Mouse (Mus musculus) forebrain, embryonic 15.5 days (tissue): Measurements from ENCODE around the gene Xrcc3. TPM values are rescaled to one million over a fixed set of nuclear protein-coding genes. Genes with fewer than 3 reads are reported as not detected.

ENCODE experiments used
- ATAC-seq: fragments of 200-750 bp; cut with Nextera tagmentation; replicated peaks from 2 replicates; pipeline ENCODE4 v1.8.0; 2017; ENCODE audit warnings: mild to moderate bottlenecking, moderate TSS enrichment, moderate library complexity
- H3K27ac ChIP-seq: fragments of 300-500 bp; sonication (generic); replicated peaks from 2 replicates; pipeline ENCODE4 v1.5.1; 2015; ENCODE audit warnings: mild to moderate bottlenecking, inconsistent platforms
- H3K27me3 ChIP-seq: fragments of 300-500 bp; sonication (generic); 2 replicates; pipeline ENCODE4 v1.6.1; 2015; ENCODE audit warnings: inconsistent platforms
- H3K36me3 ChIP-seq: fragments of 300-500 bp; sonication (generic); 2 replicates; pipeline ENCODE4 v1.6.1; 2015; ENCODE audit warnings: mild to moderate bottlenecking, inconsistent platforms
- H3K4me1 ChIP-seq: fragments of 300-500 bp; sonication (generic); 2 replicates; pipeline ENCODE4 v1.6.1; 2015; ENCODE audit warnings: inconsistent platforms
- H3K4me2 ChIP-seq: fragments of 300-500 bp; sonication (generic); replicated peaks from 2 replicates; pipeline ENCODE4 v1.6.1; 2015; ENCODE audit warnings: mild to moderate bottlenecking, inconsistent platforms
- H3K4me3 ChIP-seq: fragments of 300-500 bp; sonication (generic); 2 replicates; pipeline ENCODE4 v1.5.1; 2015; ENCODE audit warnings: mild to moderate bottlenecking, inconsistent platforms
- H3K9ac ChIP-seq: fragments of 300-500 bp; sonication (generic); replicated peaks from 2 replicates; pipeline ENCODE4 v1.6.1; 2015; ENCODE audit warnings: mild to moderate bottlenecking, inconsistent platforms
- H3K9me3 ChIP-seq: fragments of 300-500 bp; sonication (generic); 2 replicates; pipeline ENCODE4 v1.6.1; 2016; ENCODE audit warnings: inconsistent platforms
- WGBS: fragments of 180-500 bp; shearing (Covaris S2); methylation state at CpG from one replicate; pipeline ENCODE4 v1.1.7; 2015; ENCODE audit warnings: mixed read lengths; 5-methylcytosine and 5-hydroxymethylcytosine counted together
- polyA plus RNA-seq: library from polyadenylated mRNA; unstranded; fragments of >200 nt; fragmentation: Nextera tagmentation; extraction: Ambion mirVana; gene quantifications from 2 replicates; pipeline ENCODE4 v1.2.1, GENCODE M21; 2015

The Xrcc3 gene
- polyA plus RNA-seq, 1 experiment from 2014 or later: 4.5 TPM

DNA sequence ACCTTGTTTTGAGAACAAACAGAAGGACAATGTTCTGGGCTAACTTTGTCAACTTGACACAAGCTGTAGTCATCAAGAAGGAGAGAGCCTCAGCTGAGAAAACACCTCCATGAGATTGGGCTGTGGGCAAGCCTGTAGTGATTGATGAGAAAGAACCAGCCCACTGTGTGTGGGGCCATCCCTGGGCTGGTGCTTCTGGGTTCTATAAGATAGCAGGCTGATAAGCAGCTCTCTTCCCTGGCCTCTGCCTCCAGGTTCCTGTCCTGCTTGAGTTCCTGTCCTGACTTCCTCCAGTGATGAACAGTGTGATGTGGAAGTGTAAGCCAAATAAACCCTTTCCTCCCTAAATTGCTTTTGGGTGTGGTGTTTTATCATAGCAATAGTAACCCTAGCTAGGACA, 59.0 kb downstream of the Xrcc3 start:
- Histone ChIP-seq H3K9me3 (no peaks in the 10 kb centered on the region), H3K4me1 (peaks cover 11% of the 10 kb centered on the region)
- ATAC-seq: no peak

GRCm38 (mm10) chr12:111753347-111753746, 60.3 kb downstream of the Xrcc3 start:
- no peaks in the 10 kb centered on the region for H3K9me3 ChIP-seq
- H3K4me2 ChIP-seq: no peak overlapping the region
- H3K27ac ChIP-seq: no peak overlapping the region
- no peaks in the 10 kb centered on the region for H3K36me3 ChIP-seq
- no peak for ATAC-seq
- peaks cover 9% of the 10 kb centered on the region for H3K4me1 ChIP-seq
- H3K9ac ChIP-seq: no peak overlapping the region
- no peak overlapping the region for H3K4me3 ChIP-seq
- 72% methylated on average over 9 of the region's 9 CpGs for WGBS
- no peaks in the 10 kb centered on the region for H3K27me3 ChIP-seq

More for the DNA sequence above, 59.0 kb downstream of the Xrcc3 start:
- Histone ChIP-seq H3K27me3 (no peaks in the 10 kb centered on the region), H3K4me3 (no peak overlapping the region), H3K27ac (no peak overlapping the region), H3K9ac (no peak overlapping the region), H3K4me2 (no peak overlapping the region), H3K36me3 (no peaks in the 10 kb centered on the region)

Other genes with a start within 250 kb of the Xrcc3 start
- gene Mark3, start 239.3 kb downstream of the Xrcc3 start, polyA plus RNA-seq: 46.1 and 54.4 TPM in 2 replicates
- 1,536 and 1,584 TPM in 2 replicates for gene Ckb, start 141.5 kb downstream of the Xrcc3 start, polyA plus RNA-seq
- 10.6 and 12.0 TPM in 2 replicates for gene Trmt61a, start 135.8 kb downstream of the Xrcc3 start, polyA plus RNA-seq
- 65.1 and 69.1 TPM in 2 replicates for gene Bag5, start 100.6 kb downstream of the Xrcc3 start, polyA plus RNA-seq
- gene Apopt1, start 100.6 kb downstream of the Xrcc3 start, polyA plus RNA-seq: 48.2 and 48.7 TPM in 2 replicates
- gene Klc1, start 55.0 kb downstream of the Xrcc3 start, polyA plus RNA-seq: 430 and 440 TPM in 2 replicates
- 39.0 and 41.7 TPM in 2 replicates for gene Zfyve21, start 297 bp upstream of the Xrcc3 start, polyA plus RNA-seq
- gene Ppp1r13b, start 94.2 kb upstream of the Xrcc3 start, polyA plus RNA-seq: 21.4 and 22.6 TPM in 2 replicates
- 615 and 675 TPM in 2 replicates for gene Atp5mpl, start 153.1 kb upstream of the Xrcc3 start, polyA plus RNA-seq
- 0.34 and 0.50 TPM in 2 replicates for gene Tdrd9, start 157.7 kb upstream of the Xrcc3 start, polyA plus RNA-seq
- gene Rd3l, start 167.4 kb upstream of the Xrcc3 start, polyA plus RNA-seq: not detected in 2 replicates